Mouse (Mus musculus): ENCODE measurements around the gene Ptpn14. TPM values are rescaled to one million over a fixed set of nuclear protein-coding genes. Genes with fewer than 3 reads are reported as not detected.
"Not testable (repeated sequence)": the region's sequence is repeated elsewhere in the genome, so short reads cannot be mapped to it uniquely, and the experiment has no call there.

Gene Ptpn14
- total and polyA plus RNA-seq, 3 experiments = 11.9 to 30.1 (median 29.3) TPM

- DNase-seq = no peak
- Histone ChIP-seq H3K9ac (ENCODE audit: low read depth, low read length) (peak overlapping the region; percentile 46), H3K4me3 (peak overlapping the region; percentile 84), H3K4me1 (ENCODE audit: control insufficient read depth, insufficient read depth, low read length) (no peaks in the 10 kb centered on the region; the same call in 1 of the 2 replicates), H3K79me2 (replicated peaks; ENCODE audit: control insufficient read depth, insufficient read depth, low read length) (no peaks in the 10 kb centered on the region), H3K27me3 (ENCODE audit: control insufficient read depth, insufficient read depth, low read length) (no peaks in the 10 kb centered on the region), H3K27ac (peak overlapping the region; percentile 67; the same call in 1 of the 2 replicates), H3K36me3 (ENCODE audit: control insufficient read depth, insufficient read depth, low read length) (no peaks in the 10 kb centered on the region)
- under 1% methylated on average over 15 of the region's 15 CpGs for WGBS
- TF ChIP-seq CTCF (IDR thresholded peaks at IDR 0.05) (no peak), EP300 (IDR thresholded peaks at IDR 0.05; ENCODE audit: insufficient read depth, low read depth, low read length) (no peak), POLR2A (IDR thresholded peaks at IDR 0.05; ENCODE audit: insufficient read depth, low read depth, low read length) (no peak)
- intact Hi-C loops (cut with DNase I) = no loop called here
Observed at GRCm38 (mm10) chr1:189688388-189688750, 39.7 kb upstream of the Ptpn14 start.

- Histone ChIP-seq H3K27ac (no peak overlapping the region), H3K36me3 (ENCODE audit: control insufficient read depth, insufficient read depth, low read length) (no peaks in the 10 kb centered on the region), H3K79me2 (replicated peaks; ENCODE audit: control insufficient read depth, insufficient read depth, low read length) (no peaks in the 10 kb centered on the region), H3K9ac (ENCODE audit: low read depth, low read length) (no peak overlapping the region; the same call in 1 of the 2 replicates), H3K27me3 (ENCODE audit: control insufficient read depth, insufficient read depth, low read length) (no peaks in the 10 kb centered on the region), H3K4me3 (no peak overlapping the region; the same call in 1 of the 2 replicates), H3K4me1 (ENCODE audit: control insufficient read depth, insufficient read depth, low read length) (no peaks in the 10 kb centered on the region; the same call in 1 of the 2 replicates)
- whole genome bisulfite sequencing = 40% methylated on average over 4 of the region's 4 CpGs
- intact Hi-C loops (cut with DNase I) = no loop called here
- DNase-seq = no peak
- TF ChIP-seq EP300 (IDR thresholded peaks at IDR 0.05; ENCODE audit: insufficient read depth, low read depth, low read length) = no peak
- TF ChIP-seq POLR2A (IDR thresholded peaks at IDR 0.05; ENCODE audit: insufficient read depth, low read depth, low read length) = no peak
- TF ChIP-seq CTCF (IDR thresholded peaks at IDR 0.05) = no peak
Observed at GRCm38 (mm10) chr1:189689050-189689833, 38.8 kb upstream of the Ptpn14 start.

GRCm38 (mm10) chr1:189692442-189692841 is 35.6 kb upstream of the Ptpn14 start:
- H3K36me3 ChIP-seq (ENCODE audit: control insufficient read depth, insufficient read depth, low read length); H3K4me3 ChIP-seq; H3K27me3 ChIP-seq (ENCODE audit: control insufficient read depth, insufficient read depth, low read length); DNase-seq; H3K79me2 ChIP-seq (replicated peaks; ENCODE audit: control insufficient read depth, insufficient read depth, low read length); H3K9ac ChIP-seq (ENCODE audit: low read depth, low read length); H3K27ac ChIP-seq; intact Hi-C loops (cut with DNase I); H3K4me1 ChIP-seq (ENCODE audit: control insufficient read depth, insufficient read depth, low read length): not testable (repeated sequence)
- 57% methylated on average over 3 of the region's 3 CpGs for WGBS

- WGBS = 85% methylated on average over 2 of the region's 2 CpGs
Observed at GRCm38 (mm10) chr1:189694391-189694790, 33.7 kb upstream of the Ptpn14 start.

GRCm38 (mm10) chr1:189695321-189695720 is 32.7 kb upstream of the Ptpn14 start:
- Histone ChIP-seq H3K4me1 (ENCODE audit: control insufficient read depth, insufficient read depth, low read length) (peaks cover 3% of the 10 kb centered on the region), H3K9ac (ENCODE audit: low read depth, low read length) (no peak overlapping the region), H3K27ac (no peak overlapping the region), H3K79me2 (replicated peaks; ENCODE audit: control insufficient read depth, insufficient read depth, low read length) (no peaks in the 10 kb centered on the region), H3K36me3 (ENCODE audit: control insufficient read depth, insufficient read depth, low read length) (no peaks in the 10 kb centered on the region), H3K4me3 (no peak overlapping the region), H3K27me3 (ENCODE audit: control insufficient read depth, insufficient read depth, low read length) (no peaks in the 10 kb centered on the region)
- no peak for DNase-seq
- TF ChIP-seq CTCF (IDR thresholded peaks at IDR 0.05) (no peak), EP300 (IDR thresholded peaks at IDR 0.05; ENCODE audit: insufficient read depth, low read depth, low read length) (no peak), POLR2A (IDR thresholded peaks at IDR 0.05; ENCODE audit: insufficient read depth, low read depth, low read length) (no peak)
- intact Hi-C loops (cut with DNase I) = no loop called here

More at GRCm38 (mm10) chr1:189694391-189694790, 33.7 kb upstream of the Ptpn14 start:
- Histone ChIP-seq H3K36me3 (ENCODE audit: control insufficient read depth, insufficient read depth, low read length) (no peaks in the 10 kb centered on the region), H3K27me3 (ENCODE audit: control insufficient read depth, insufficient read depth, low read length) (no peaks in the 10 kb centered on the region), H3K79me2 (replicated peaks; ENCODE audit: control insufficient read depth, insufficient read depth, low read length) (no peaks in the 10 kb centered on the region), H3K4me3 (no peak overlapping the region), H3K4me1 (ENCODE audit: control insufficient read depth, insufficient read depth, low read length) (peaks cover 3% of the 10 kb centered on the region), H3K9ac (ENCODE audit: low read depth, low read length) (no peak overlapping the region), H3K27ac (no peak overlapping the region)
- TF ChIP-seq CTCF (IDR thresholded peaks at IDR 0.05) = no peak
- no peak for TF ChIP-seq POLR2A (IDR thresholded peaks at IDR 0.05; ENCODE audit: insufficient read depth, low read depth, low read length)
- no peak for TF ChIP-seq EP300 (IDR thresholded peaks at IDR 0.05; ENCODE audit: insufficient read depth, low read depth, low read length)
- no peak for DNase-seq
- intact Hi-C loops (cut with DNase I) = no loop called here

- H3K4me3 ChIP-seq = no peak overlapping the region
- intact Hi-C loops (cut with DNase I) = loop anchor here (2.0 kb wide), 1 partner anchor 228 kb away; no protein-coding TSS in a partner anchor
- WGBS = 46% methylated on average over 4 of the region's 4 CpGs
Observed at GRCm38 (mm10) chr1:189698416-189698815, 29.7 kb upstream of the Ptpn14 start.

More at GRCm38 (mm10) chr1:189698416-189698815, 29.7 kb upstream of the Ptpn14 start:
- no peaks in the 10 kb centered on the region for H3K27me3 ChIP-seq (ENCODE audit: control insufficient read depth, insufficient read depth, low read length)
- H3K79me2 ChIP-seq (replicated peaks; ENCODE audit: control insufficient read depth, insufficient read depth, low read length) = no peaks in the 10 kb centered on the region
- peaks cover 3% of the 10 kb centered on the region for H3K4me1 ChIP-seq (ENCODE audit: control insufficient read depth, insufficient read depth, low read length)
- H3K27ac ChIP-seq = no peak overlapping the region
- no peaks in the 10 kb centered on the region for H3K36me3 ChIP-seq (ENCODE audit: control insufficient read depth, insufficient read depth, low read length)
- peak; percentile 43 to 60 for DNase-seq
- H3K9ac ChIP-seq (ENCODE audit: low read depth, low read length) = no peak overlapping the region
- TF ChIP-seq CTCF (IDR thresholded peaks at IDR 0.05) = peak; percentile 64
- no peak for TF ChIP-seq POLR2A (IDR thresholded peaks at IDR 0.05; ENCODE audit: insufficient read depth, low read depth, low read length)
- peak; percentile 69 for TF ChIP-seq EP300 (IDR thresholded peaks at IDR 0.05; ENCODE audit: insufficient read depth, low read depth, low read length)
